Mouse (Mus musculus): ENCODE measurements around the gene Chst15.

The Chst15 gene

GRCm38 (mm10) chr7:132223452-132224141, 93.4 kb downstream of the Chst15 start:
- no peak for DNase-seq (ENCODE audit: low spot score)

GRCm38 (mm10) chr7:132214031-132214430, 103.0 kb downstream of the Chst15 start:
- no peak for DNase-seq (ENCODE audit: low spot score)

- DNase-seq (ENCODE audit: low spot score), result no peak
These were observed 103.6 kb downstream of the Chst15 start for GRCm38 (mm10) chr7:132213460-132213859.

GRCm38 (mm10) chr7:132211920-132212701, 104.9 kb downstream of the Chst15 start:
- no peak for DNase-seq (ENCODE audit: low spot score)

GRCm38 (mm10) chr7:132210616-132211015, 106.4 kb downstream of the Chst15 start:
- no peak for DNase-seq (ENCODE audit: low spot score)

- DNase-seq (ENCODE audit: low spot score), result no peak
These were observed 107.9 kb downstream of the Chst15 start for GRCm38 (mm10) chr7:132208946-132209651.

GRCm38 (mm10) chr7:132204073-132204612, 112.9 kb downstream of the Chst15 start:
- no peak for DNase-seq (ENCODE audit: low spot score)

GRCm38 (mm10) chr7:132199686-132200085, 117.3 kb downstream of the Chst15 start:
- no peak for DNase-seq (ENCODE audit: low spot score)

GRCm38 (mm10) chr7:132198806-132199205, 118.2 kb downstream of the Chst15 start:
- no peak for DNase-seq (ENCODE audit: low spot score)

- no peak for DNase-seq (ENCODE audit: low spot score)
These were observed 119.1 kb downstream of the Chst15 start for GRCm38 (mm10) chr7:132197817-132198475.

GRCm38 (mm10) chr7:132196581-132196980, 120.4 kb downstream of the Chst15 start:
- DNase-seq (ENCODE audit: low spot score), result no peak

GRCm38 (mm10) chr7:132193606-132194005, 123.4 kb downstream of the Chst15 start:
- DNase-seq (ENCODE audit: low spot score), result no peak

GRCm38 (mm10) chr7:132187456-132187855, 129.6 kb downstream of the Chst15 start:
- DNase-seq (ENCODE audit: low spot score), result no peak

All from urinary bladder, postnatal 10 days (tissue).